ENCODE assay signal across 10 mouse cellular contexts in the genomic region with DNA sequence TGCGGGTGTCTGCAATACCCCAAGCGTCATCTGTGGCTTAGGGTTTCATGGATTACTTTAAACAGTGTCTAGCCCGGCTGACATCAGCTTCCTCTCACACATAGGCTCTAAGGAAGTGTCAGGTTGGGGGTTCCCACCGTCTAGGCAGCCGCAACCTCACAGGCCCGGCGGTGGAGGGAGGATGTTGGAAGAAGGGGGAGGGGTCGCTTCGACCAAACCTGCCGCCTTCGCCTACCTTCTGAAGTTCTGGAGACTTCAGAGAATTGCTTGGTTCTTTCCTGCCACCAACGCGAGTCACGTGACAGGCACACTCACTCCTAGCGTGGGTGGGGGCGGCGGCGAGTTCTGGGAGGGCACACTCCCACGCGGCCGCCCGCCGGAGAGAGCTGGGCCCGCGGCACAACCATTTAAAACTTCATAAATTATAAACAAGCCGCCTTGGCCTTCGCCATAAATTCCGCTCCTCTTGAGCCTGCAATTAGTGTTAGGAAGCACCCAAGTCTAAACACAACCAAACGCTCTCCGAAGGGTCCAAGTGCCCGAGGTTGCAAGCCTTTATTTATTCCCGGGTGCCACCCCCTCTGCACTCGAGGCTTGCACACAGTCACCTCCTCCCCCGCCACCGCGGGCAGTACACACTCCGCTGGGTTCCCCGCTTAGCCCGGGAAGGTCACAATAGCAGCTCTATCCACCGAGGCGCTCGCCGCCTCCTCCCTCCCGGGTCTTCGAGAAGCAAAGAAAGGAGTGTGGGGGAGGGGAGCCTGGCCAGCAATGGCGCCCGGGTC. TPM values are rescaled to one million over a fixed set of nuclear protein-coding genes. Genes with fewer than 3 reads are reported as not detected.
A peak's percentile ranks its signal among the peaks of the same experiment; 100 is the strongest.
DNase-seq lines count a peak whose midpoint lies in the region; ATAC-seq lines count a peak whose summit lies in the region.
"Had no signal": no experiment of that assay in that cellular context is flagged by ENCODE, and none has a peak within 500 bp of the region (broad histone marks: within the 10 kb centered on the region; RNA-seq: fewer than 3 reads in every experiment).

No protein-coding gene starts in this region.

- H3K4me3 ChIP-seq in heart, embryonic 11.5 days (ENCODE audit: low read depth, low read length): peak overlapping the region; percentile 32
- H3K4me3 ChIP-seq in hindbrain, embryonic 12.5 days: peak overlapping the region; percentile 45
- H3K4me3 ChIP-seq in limb, embryonic 13.5 days: peak overlapping the region; percentile 37
- H3K4me3 ChIP-seq: liver, embryonic 15.5 days had no signal

- H3K4me1 ChIP-seq in heart, embryonic 11.5 days (ENCODE audit: control insufficient read depth, insufficient read depth, low read length): peaks cover 10% of the 10 kb centered on the region; the same call in 1 of the 2 replicates
- H3K4me1 ChIP-seq in hindbrain, embryonic 12.5 days: peaks cover 36% of the 10 kb centered on the region
- peaks cover 33% of the 10 kb centered on the region for H3K4me1 ChIP-seq in limb, embryonic 13.5 days
- H3K4me1 ChIP-seq: liver, embryonic 15.5 days had no signal

- H3K4me2 ChIP-seq in heart, embryonic 11.5 days: peak overlapping the region; percentile 59
- peak overlapping the region; percentile 58 for H3K4me2 ChIP-seq in hindbrain, embryonic 12.5 days (replicated peaks)
- H3K4me2 ChIP-seq in limb, embryonic 13.5 days (replicated peaks): peak overlapping the region; percentile 67
- H3K4me2 ChIP-seq: liver, embryonic 15.5 days had no signal

- under 1% methylated on average over 47 of the region's 47 CpGs for WGBS in heart, embryonic 11.5 days (ENCODE audit: insufficient replicate concordance)
- under 1% methylated on average over 46 of the region's 47 CpGs for WGBS in hindbrain, embryonic 12.5 days
- under 1% methylated on average over 47 of the region's 47 CpGs for WGBS in limb, embryonic 13.5 days

- no peak for DNase-seq in heart, adult 8-10 months (ENCODE audit: low spot score)
- DNase-seq in splenic B cell, adult 2 months (ENCODE audit: low read depth, low spot score): peak; percentile 5
- DNase-seq in layer of hippocampus, adult 8-10 months (ENCODE audit: low spot score in 2 of 2): no peak

- no peak overlapping the region for H3K9ac ChIP-seq in heart, embryonic 11.5 days (ENCODE audit: low read depth, low read length)
- H3K9ac ChIP-seq in hindbrain, embryonic 12.5 days: peak overlapping the region; percentile 80
- H3K9ac ChIP-seq in limb, embryonic 13.5 days: peak overlapping the region; percentile 36; the same call in 1 of the 2 replicates
- H3K9ac ChIP-seq: liver, embryonic 15.5 days had no signal

- peaks cover 99% of the 10 kb centered on the region for H3K27me3 ChIP-seq in heart, embryonic 11.5 days (ENCODE audit: control insufficient read depth, insufficient read depth, low read length)
- peaks cover 89% of the 10 kb centered on the region for H3K27me3 ChIP-seq in hindbrain, embryonic 12.5 days
- H3K27me3 ChIP-seq in limb, embryonic 13.5 days: peaks cover 100% of the 10 kb centered on the region
- peaks cover 3% of the 10 kb centered on the region; the same call in 1 of the 2 replicates for H3K27me3 ChIP-seq in splenic B cell, adult 2 months (ENCODE audit: control insufficient read depth, insufficient read depth, low read length, poor library complexity, severe bottlenecking)

- ATAC-seq in heart, embryonic 11.5 days (replicated peaks; ENCODE audit: insufficient number of reproducible peaks, low FRiP score, low TSS enrichment): no peak; the same call in 1 of the 2 replicates
- peak; percentile 57 for ATAC-seq in common myeloid progenitor, adult 5-6 weeks (replicated peaks; ENCODE audit: low read depth, poor library complexity, severe bottlenecking)
- peak; percentile 86 for ATAC-seq in hindbrain, embryonic 12.5 days (ENCODE audit: low FRiP score)
- peak; percentile 18; the same call in 1 of the 2 replicates for ATAC-seq in limb, embryonic 13.5 days (ENCODE audit: low FRiP score, low read depth)
- ATAC-seq in erythroid progenitor cell, adult 5-6 weeks (replicated peaks; ENCODE audit: low FRiP score, poor library complexity, severe bottlenecking): no peak

- H3K36me3 ChIP-seq in heart, embryonic 11.5 days (ENCODE audit: control insufficient read depth, insufficient read depth, low read length): no peaks in the 10 kb centered on the region
- H3K36me3 ChIP-seq in hindbrain, embryonic 12.5 days: no peaks in the 10 kb centered on the region; the same call in 1 of the 2 replicates
- no peaks in the 10 kb centered on the region for H3K36me3 ChIP-seq in limb, embryonic 13.5 days
- H3K36me3 ChIP-seq in splenic B cell, adult 2 months (ENCODE audit: control insufficient read depth, insufficient read depth, low read length, poor library complexity, severe bottlenecking): no peaks in the 10 kb centered on the region
- H3K36me3 ChIP-seq: liver, embryonic 15.5 days had no signal

- H3K27ac ChIP-seq in heart, embryonic 11.5 days (ENCODE audit: low read depth, low read length): no peak overlapping the region
- H3K27ac ChIP-seq in hindbrain, embryonic 12.5 days: peak overlapping the region; percentile 91
- H3K27ac ChIP-seq in limb, embryonic 13.5 days: no peak overlapping the region
- H3K27ac ChIP-seq: liver, embryonic 15.5 days had no signal

- H3K9me3 ChIP-seq in heart, embryonic 11.5 days (replicated peaks; ENCODE audit: control insufficient read depth, low read length): no peaks in the 10 kb centered on the region
- H3K9me3 ChIP-seq in hindbrain, embryonic 12.5 days (replicated peaks): no peaks in the 10 kb centered on the region
- H3K9me3 ChIP-seq in limb, embryonic 13.5 days: no peaks in the 10 kb centered on the region
- H3K9me3 ChIP-seq: liver, embryonic 15.5 days had no signal

RNA-seq across cellular contexts. Expression of gene Hoxd1, which starts 13.3 kb away (rescaled TPM):
- 0.20 TPM in 1 of 2 replicates, not detected in the other for polyA plus RNA-seq in heart, embryonic 11.5 days (2014; fragmentation: Nextera tagmentation; extraction: Ambion mirVana)
- not detected for total RNA-seq in heart, adult 8-10 months (2022)
- total RNA-seq in common myeloid progenitor, adult 5-6 weeks (2017): not detected in 2 replicates
- polyA plus RNA-seq in hindbrain, embryonic 12.5 days (2016; fragmentation: Nextera tagmentation; extraction: Ambion mirVana): 2.5 and 3.3 TPM in 2 replicates
- polyA plus RNA-seq in limb, embryonic 13.5 days (2015; fragmentation: Nextera tagmentation; extraction: Ambion mirVana): 0.61 and 0.69 TPM in 2 replicates
- total RNA-seq in erythroid progenitor cell, adult 5-6 weeks (2015; ENCODE audit: low replicate concordance): not detected in 2 replicates
- total RNA-seq in erythroid progenitor cell, adult 5-6 weeks (2017; ENCODE audit: low replicate concordance): not detected in 2 replicates
- under 1 TPM in 2 of 4 experiments, not detected in 2; 0.17 to 0.27 TPM for total RNA-seq in layer of hippocampus, adult 8-10 months (2022)
- total RNA-seq: MEL had no signal

RNA-seq across cellular contexts. Expression of gene Gm28230, which starts 23.0 kb away (rescaled TPM):
- polyA plus RNA-seq in heart, embryonic 11.5 days (2014; fragmentation: Nextera tagmentation; extraction: Ambion mirVana): 0.10 TPM in 1 of 2 replicates, not detected in the other
- total RNA-seq in heart, adult 8-10 months (2022): not detected
- total RNA-seq in common myeloid progenitor, adult 5-6 weeks (2017): not detected in 2 replicates
- polyA plus RNA-seq in hindbrain, embryonic 12.5 days (2016; fragmentation: Nextera tagmentation; extraction: Ambion mirVana): 0.66 and 1.1 TPM in 2 replicates
- 0.08 and 0.26 TPM in 2 replicates for polyA plus RNA-seq in limb, embryonic 13.5 days (2015; fragmentation: Nextera tagmentation; extraction: Ambion mirVana)
- not detected in 2 replicates for total RNA-seq in erythroid progenitor cell, adult 5-6 weeks (2015; ENCODE audit: low replicate concordance)
- not detected in 2 replicates for total RNA-seq in erythroid progenitor cell, adult 5-6 weeks (2017; ENCODE audit: low replicate concordance)
- not detected for total RNA-seq in layer of hippocampus, adult 8-10 months (2022)
- total RNA-seq: MEL had no signal
- polyA plus RNA-seq: liver, embryonic 15.5 days had no signal

RNA-seq across cellular contexts. Expression of gene Hoxd4, which starts 37.8 kb away (rescaled TPM):
- not detected in 2 replicates for polyA plus RNA-seq in heart, embryonic 11.5 days (2014; fragmentation: Nextera tagmentation; extraction: Ambion mirVana)
- under 1 TPM; 0.32 to 0.79 (median 0.38) TPM for total RNA-seq in heart, adult 8-10 months (2022)
- total RNA-seq in common myeloid progenitor, adult 5-6 weeks (2017): not detected in 2 replicates
- polyA plus RNA-seq in hindbrain, embryonic 12.5 days (2016; fragmentation: Nextera tagmentation; extraction: Ambion mirVana): 3.6 and 4.6 TPM in 2 replicates
- 0.32 and 0.55 TPM in 2 replicates for polyA plus RNA-seq in limb, embryonic 13.5 days (2015; fragmentation: Nextera tagmentation; extraction: Ambion mirVana)
- total RNA-seq in erythroid progenitor cell, adult 5-6 weeks (2015; ENCODE audit: low replicate concordance): not detected in 2 replicates
- not detected in 2 replicates for total RNA-seq in erythroid progenitor cell, adult 5-6 weeks (2017; ENCODE audit: low replicate concordance)
- not detected for total RNA-seq in layer of hippocampus, adult 8-10 months (2022)
- total RNA-seq: MEL had no signal
- polyA plus RNA-seq: liver, embryonic 15.5 days had no signal

RNA-seq across cellular contexts. Expression of gene Hoxd3, which starts 37.8 kb away (rescaled TPM):
- 2.0 and 3.1 TPM in 2 replicates for polyA plus RNA-seq in heart, embryonic 11.5 days (2014; fragmentation: Nextera tagmentation; extraction: Ambion mirVana)
- total RNA-seq in heart, adult 8-10 months (2022): under 1 TPM in 1 of 4 experiments, not detected in 3; 0.16 TPM
- not detected in 2 replicates for total RNA-seq in common myeloid progenitor, adult 5-6 weeks (2017)
- 69.6 and 83.5 TPM in 2 replicates for polyA plus RNA-seq in hindbrain, embryonic 12.5 days (2016; fragmentation: Nextera tagmentation; extraction: Ambion mirVana)
- polyA plus RNA-seq in limb, embryonic 13.5 days (2015; fragmentation: Nextera tagmentation; extraction: Ambion mirVana): 0.84 and 0.88 TPM in 2 replicates
- total RNA-seq in erythroid progenitor cell, adult 5-6 weeks (2015; ENCODE audit: low replicate concordance): not detected in 2 replicates
- total RNA-seq in erythroid progenitor cell, adult 5-6 weeks (2017; ENCODE audit: low replicate concordance): not detected in 2 replicates
- not detected for total RNA-seq in layer of hippocampus, adult 8-10 months (2022)
- total RNA-seq: MEL had no signal
- polyA plus RNA-seq: liver, embryonic 15.5 days had no signal

RNA-seq across cellular contexts. Expression of gene Hoxd8, which starts 45.1 kb away (rescaled TPM):
- polyA plus RNA-seq in heart, embryonic 11.5 days (2014; fragmentation: Nextera tagmentation; extraction: Ambion mirVana): 0.27 and 0.30 TPM in 2 replicates
- 1 to 10 TPM in 1 of 4 experiments, under 1 TPM in 3; 0.53 to 1.5 (median 0.76) TPM for total RNA-seq in heart, adult 8-10 months (2022)
- not detected in 2 replicates for total RNA-seq in common myeloid progenitor, adult 5-6 weeks (2017)
- polyA plus RNA-seq in hindbrain, embryonic 12.5 days (2016; fragmentation: Nextera tagmentation; extraction: Ambion mirVana): 0.14 and 0.46 TPM in 2 replicates
- polyA plus RNA-seq in limb, embryonic 13.5 days (2015; fragmentation: Nextera tagmentation; extraction: Ambion mirVana): 7.3 and 7.5 TPM in 2 replicates
- not detected in 2 replicates for total RNA-seq in erythroid progenitor cell, adult 5-6 weeks (2015; ENCODE audit: low replicate concordance)
- not detected in 2 replicates for total RNA-seq in erythroid progenitor cell, adult 5-6 weeks (2017; ENCODE audit: low replicate concordance)
- not detected for total RNA-seq in layer of hippocampus, adult 8-10 months (2022)

Comparison
In these comparisons a context has a peak if more than half of its experiments do, and no peak if none do; other contexts are left out.
1. ATAC-seq: peak in common myeloid progenitor, adult 5-6 weeks (single experiment), hindbrain, embryonic 12.5 days (single experiment) and limb, embryonic 13.5 days (single experiment); none in heart, embryonic 11.5 days (single experiment) and erythroid progenitor cell, adult 5-6 weeks (single experiment).
2. Peak in every context shown above with its lines, with median percentiles within 50 percentile points of each other: H3K4me2 ChIP-seq and H3K4me3 ChIP-seq.